Mouse (Mus musculus) megakaryocyte, adult 5-6 weeks (primary cell): ENCODE results near the gene Macf1. TPM values are rescaled to one million over a fixed set of nuclear protein-coding genes. Genes with fewer than 3 reads are reported as not detected.
"Not testable (repeated sequence)": the region's sequence is repeated elsewhere in the genome, so short reads cannot be mapped to it uniquely, and the experiment has no call there.

ENCODE experiments used
- ATAC-seq: 2 replicates; pipeline ENCODE4 v1.8.0; 2016; ENCODE audit warnings: mild to moderate bottlenecking, inconsistent platforms; ENCODE audit not compliant: poor library complexity, severe bottlenecking
- total RNA-seq, 2 experiments: library from RNA; stranded (forward) in 1 of 2; stranded (reverse) in 1 of 2; fragments of 153-499, 151-499 nt in 1 of 2; fragments of 221-1000, 200-1000 nt in 1 of 2; gene quantifications; 2 replicates each; pipeline versions ENCODE4 v1.2.3 to v1.2.4; 2015 to 2017

Macf1 gene
- total RNA-seq, 2 experiments from 2014 or later = 137 to 192 TPM

DNA sequence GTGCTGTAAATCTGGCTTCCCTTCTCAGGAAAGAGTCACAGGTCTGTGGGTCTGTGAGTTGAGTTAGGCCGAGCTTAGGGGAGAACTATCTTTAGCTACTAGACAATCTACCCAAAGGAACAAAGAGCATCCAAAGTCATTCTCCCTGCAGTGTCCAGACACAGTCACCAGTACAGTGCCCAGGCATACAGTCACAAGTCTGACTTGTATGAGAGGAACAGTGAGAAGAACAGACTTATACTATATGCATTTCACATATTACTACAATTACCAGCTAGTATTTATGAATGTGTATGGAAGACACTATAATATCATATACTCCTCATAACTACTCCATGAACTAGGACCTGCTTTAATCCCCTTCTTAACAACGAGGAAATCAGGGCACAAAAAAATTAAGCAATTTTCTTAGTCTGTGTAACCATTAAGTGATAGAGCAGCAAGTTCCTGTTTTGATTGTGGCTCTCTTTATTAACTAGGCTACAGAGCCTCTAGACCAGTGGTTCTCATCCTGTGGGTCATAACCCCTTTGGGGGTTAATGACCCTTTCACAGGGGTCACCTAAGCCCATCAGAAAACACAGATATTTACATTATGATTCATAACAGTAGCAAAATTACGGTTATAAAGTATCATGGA lies 121.9 kb downstream of the Macf1 start:
- ATAC-seq = peak; percentile 37

DNA sequence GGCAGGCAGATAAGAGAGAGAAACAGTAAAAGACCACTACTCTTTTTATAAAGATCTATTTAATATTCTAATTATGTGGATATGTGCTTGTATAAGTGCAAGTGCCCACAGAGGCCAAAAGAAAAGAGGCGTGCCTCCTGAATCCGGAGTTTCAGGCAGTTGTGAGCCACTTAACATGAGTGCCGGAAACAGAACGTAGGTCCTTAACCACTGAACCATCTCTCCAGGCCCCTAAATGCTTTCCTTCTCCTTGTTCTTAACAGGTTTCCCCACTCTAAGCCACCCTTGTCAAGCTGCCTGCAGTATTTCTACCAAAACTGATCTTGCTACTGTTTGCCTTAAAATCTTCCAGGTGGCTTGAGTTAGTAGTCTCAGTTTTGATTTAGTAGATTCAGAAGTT lies 123.3 kb downstream of the Macf1 start:
- no peak for ATAC-seq

- no peak for ATAC-seq
Observed at GRCm38 (mm10) chr4:123558496-123558895, 125.7 kb downstream of the Macf1 start.

DNA sequence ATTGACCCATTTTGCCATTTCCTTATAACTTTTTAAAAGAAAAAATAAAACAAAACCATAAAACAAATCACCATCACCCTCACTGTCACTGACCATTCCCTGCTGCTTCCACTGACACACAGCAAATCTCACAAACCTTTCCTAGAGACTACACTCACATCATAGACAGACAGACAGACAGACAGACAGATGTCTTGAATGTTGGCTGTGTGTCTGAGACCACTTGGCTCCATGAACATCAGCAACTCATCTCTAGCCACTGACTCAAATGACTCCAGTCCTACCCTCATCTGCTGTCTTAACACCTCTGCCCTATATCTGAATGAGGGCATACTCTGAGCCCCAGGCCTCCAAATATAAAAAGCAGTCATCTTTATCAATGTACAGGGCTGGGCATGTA lies 128.9 kb downstream of the Macf1 start:
- no peak for ATAC-seq

DNA sequence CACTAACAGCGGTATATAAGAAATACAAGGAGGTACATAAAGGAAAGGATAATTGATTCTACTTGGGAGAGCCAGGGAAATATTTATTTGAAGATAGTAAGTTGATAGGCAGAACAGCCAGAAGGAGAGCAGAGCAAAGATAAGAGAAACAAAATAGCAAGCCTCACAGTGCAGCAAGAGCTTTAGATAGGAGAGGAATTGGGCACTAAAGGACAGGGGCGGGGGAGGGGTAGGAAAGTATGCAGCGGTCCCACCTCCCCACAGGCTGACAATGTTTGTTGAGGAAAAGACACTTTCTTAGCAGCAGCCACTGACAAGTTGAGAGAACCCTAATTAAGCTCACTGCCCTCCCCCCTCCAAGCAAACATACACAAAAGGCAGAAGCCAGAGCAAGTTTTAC lies 131.5 kb downstream of the Macf1 start:
- ATAC-seq = no peak

- ATAC-seq = no peak
Observed at GRCm38 (mm10) chr4:123548317-123548716, 135.8 kb downstream of the Macf1 start.

GRCm38 (mm10) chr4:123543691-123544090 lies 140.5 kb downstream of the Macf1 start:
- no peak for ATAC-seq

- ATAC-seq = peak; percentile 67
Observed at GRCm38 (mm10) chr4:123535271-123535670, 148.9 kb downstream of the Macf1 start.

- no peak for ATAC-seq
Observed at GRCm38 (mm10) chr4:123532001-123532400, 152.2 kb downstream of the Macf1 start.

DNA sequence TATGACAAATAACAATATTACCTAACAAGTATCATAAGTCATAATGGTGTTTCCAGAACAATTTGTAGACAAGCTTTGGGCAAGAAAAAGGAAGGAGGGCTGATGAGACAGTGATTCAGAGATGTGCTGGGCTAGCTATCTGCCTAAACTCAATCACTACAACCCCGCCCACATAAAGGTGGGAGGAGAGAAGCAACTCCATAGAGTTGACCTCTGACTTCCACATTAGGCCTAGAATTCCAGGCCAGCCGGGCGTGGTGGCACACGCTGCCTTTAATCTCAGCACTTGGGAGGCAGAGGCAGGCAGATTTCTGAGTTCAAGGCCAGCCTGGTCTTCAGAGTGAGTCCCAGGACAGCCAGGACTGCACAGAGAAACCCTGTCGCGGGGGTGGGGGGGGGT lies 153.2 kb downstream of the Macf1 start:
- no peak for ATAC-seq

DNA sequence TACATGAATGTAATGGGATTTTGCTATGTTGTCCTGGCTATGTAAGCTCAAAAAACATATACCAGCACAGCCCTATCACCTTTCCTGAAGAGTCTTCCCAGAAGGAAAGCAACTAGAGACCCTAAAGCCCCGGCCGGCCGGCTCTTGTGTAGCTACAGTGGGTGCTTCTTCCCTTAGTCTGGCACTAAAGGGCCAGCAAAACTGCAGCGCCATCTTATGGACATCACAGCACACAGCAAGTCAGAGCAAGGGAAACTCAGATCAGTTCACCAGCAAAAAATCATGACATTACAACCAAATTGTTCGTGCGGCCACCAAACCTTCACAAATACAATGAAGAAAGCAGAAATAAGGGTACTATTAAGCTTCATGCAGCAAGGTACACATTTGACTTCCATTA lies 154.9 kb downstream of the Macf1 start:
- peak; percentile 65 for ATAC-seq

- ATAC-seq = no peak
Observed at GRCm38 (mm10) chr4:123527607-123528010, 156.6 kb downstream of the Macf1 start.

- ATAC-seq = no peak
Observed at GRCm38 (mm10) chr4:123526779-123527280, 157.3 kb downstream of the Macf1 start.

- ATAC-seq = no peak
Observed at GRCm38 (mm10) chr4:123524746-123525145, 159.4 kb downstream of the Macf1 start.

- not testable (repeated sequence) for ATAC-seq
Observed at GRCm38 (mm10) chr4:123520123-123520522, 164.0 kb downstream of the Macf1 start.

GRCm38 (mm10) chr4:123515673-123516072 lies 168.5 kb downstream of the Macf1 start:
- ATAC-seq = no peak

- ATAC-seq = no peak
Observed at GRCm38 (mm10) chr4:123510201-123510600, 174.0 kb downstream of the Macf1 start.

- no peak for ATAC-seq
Observed at GRCm38 (mm10) chr4:123489086-123489485, 195.1 kb downstream of the Macf1 start.

- ATAC-seq = no peak
Observed at GRCm38 (mm10) chr4:123479991-123480390, 204.2 kb downstream of the Macf1 start.

DNA sequence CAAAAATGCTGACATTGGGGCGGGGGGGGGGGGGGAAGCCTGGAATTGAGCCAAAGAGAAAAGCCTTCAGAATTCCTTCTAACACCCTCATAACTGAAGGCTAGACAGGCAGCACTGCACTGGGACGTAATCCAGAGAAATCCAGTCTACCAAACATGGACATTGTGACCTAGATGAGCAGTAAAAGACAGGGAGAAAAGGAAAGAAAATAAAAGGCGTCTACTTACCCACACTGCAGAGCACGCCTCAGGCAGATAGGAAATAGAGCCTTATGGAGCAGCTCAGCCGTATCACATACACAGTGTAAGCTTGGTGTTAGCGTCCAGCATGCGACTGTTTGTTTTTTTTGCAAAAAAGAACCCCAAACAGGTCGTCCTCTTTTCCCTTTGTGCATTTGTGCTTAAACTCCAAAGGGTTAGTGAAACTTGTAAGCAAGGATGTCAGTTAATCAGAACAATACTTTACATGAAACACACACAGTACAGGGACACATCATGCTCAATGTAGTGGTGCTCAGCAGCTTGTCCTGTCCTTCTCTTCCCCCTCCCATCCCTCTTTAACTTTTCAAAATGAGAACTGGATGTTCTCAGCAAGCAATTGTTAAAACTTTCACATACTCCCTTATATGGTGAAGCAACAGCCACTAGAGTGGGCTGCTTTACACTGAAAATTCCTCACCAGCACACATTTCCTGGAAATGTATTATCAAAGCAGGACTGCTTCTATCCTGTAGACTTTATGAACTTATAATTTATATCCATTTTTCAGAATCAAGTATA lies 205.3 kb downstream of the Macf1 start:
- no peak for ATAC-seq

DNA sequence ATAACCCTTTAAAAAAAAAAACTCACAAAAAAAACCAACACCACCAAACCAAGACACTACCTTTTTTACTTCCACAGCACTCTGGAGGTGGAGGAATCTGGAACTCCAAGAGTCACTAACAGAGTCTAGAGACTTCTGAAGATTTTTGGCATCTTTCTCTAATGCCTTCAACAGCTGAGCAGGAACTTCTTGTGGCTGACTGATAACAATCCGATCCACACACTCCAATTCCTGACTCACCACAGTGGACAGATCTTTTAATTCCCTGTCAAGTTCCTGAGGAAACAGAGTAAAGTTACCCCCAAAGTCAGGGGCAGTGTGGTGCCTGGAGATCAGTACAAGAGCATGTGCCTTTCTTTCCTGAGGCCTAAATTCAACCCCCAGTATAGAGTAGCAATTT lies 218.4 kb downstream of the Macf1 start:
- ATAC-seq = no peak

DNA sequence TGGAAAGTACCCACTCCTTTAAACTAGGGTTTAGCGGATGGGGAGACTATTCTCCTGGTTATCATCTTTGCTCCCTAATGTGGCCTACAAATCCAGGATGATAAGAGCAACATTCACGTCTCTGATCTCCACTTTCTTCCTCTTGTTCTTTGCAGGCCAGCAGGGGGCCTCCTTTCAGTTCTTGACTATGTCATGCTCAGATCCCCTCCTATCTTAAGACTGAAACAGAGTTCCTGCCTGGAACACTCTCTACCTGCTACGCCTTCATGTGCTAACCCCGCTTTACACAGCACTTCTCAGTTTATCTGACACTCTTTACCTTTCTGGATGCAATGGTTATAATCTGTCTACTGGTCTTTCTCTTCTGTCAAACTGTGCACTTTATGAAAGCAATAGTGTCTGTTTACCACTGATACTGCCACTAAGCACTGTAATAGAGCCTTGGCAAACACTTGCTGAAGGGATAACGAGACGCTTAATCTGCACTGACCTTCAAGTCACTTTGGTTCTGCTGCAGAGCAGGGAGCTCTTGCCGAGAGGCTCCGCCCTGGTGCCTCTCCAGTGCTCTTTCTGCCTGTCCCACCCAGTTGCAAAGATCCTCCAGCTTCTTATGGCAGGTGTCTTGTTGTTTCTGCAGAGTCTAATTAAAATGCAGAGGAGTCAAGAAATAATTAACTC lies 223.4 kb downstream of the Macf1 start:
- no peak for ATAC-seq
